Mouse (Mus musculus) midbrain, embryonic 14.5 days (tissue): ENCODE results near the gene Gm20388. TPM values are rescaled to one million over a fixed set of nuclear protein-coding genes. Genes with fewer than 3 reads are reported as not detected.
"Not testable (repeated sequence)": the region's sequence is repeated elsewhere in the genome, so short reads cannot be mapped to it uniquely, and the experiment has no call there.

Experiments
- ATAC-seq: fragments of 200-750 bp; cut with Nextera tagmentation; 2 replicates; pipeline ENCODE4 v1.8.0; 2017; ENCODE audit warnings: moderate number of reproducible peaks, moderate library complexity; ENCODE audit not compliant: low FRiP score, low TSS enrichment
- DNase-seq: peaks from one replicate; pipeline ENCODE4 v3.0.0-alpha.2; 2015
- H3K27ac ChIP-seq: fragments of 300-500 bp; sonication (generic); replicated peaks from 2 replicates; pipeline ENCODE4 v1.5.1; 2014; ENCODE audit warnings: mild to moderate bottlenecking, low read depth, low read length, moderate library complexity
- H3K27me3 ChIP-seq: fragments of 300-500 bp; sonication (generic); 2 replicates; pipeline ENCODE4 v1.6.1; 2014; ENCODE audit warnings: low read length, control low read depth, mixed read lengths; ENCODE audit not compliant: control insufficient read depth, insufficient read depth
- H3K36me3 ChIP-seq: fragments of 300-500 bp; sonication (generic); 2 replicates; pipeline ENCODE4 v1.6.1; 2014; ENCODE audit warnings: low read length, control low read depth; ENCODE audit not compliant: control insufficient read depth, insufficient read depth
- H3K4me1 ChIP-seq: fragments of 300-500 bp; sonication (generic); 2 replicates; pipeline ENCODE4 v1.6.1; 2014; ENCODE audit warnings: mild to moderate bottlenecking, antibody characterized with exemption, low read length, control low read depth; ENCODE audit not compliant: control insufficient read depth, insufficient read depth
- H3K4me2 ChIP-seq: fragments of 300-500 bp; sonication (generic); 2 replicates; pipeline ENCODE4 v1.6.1; 2014; ENCODE audit warnings: mild to moderate bottlenecking, low read length, moderate library complexity
- H3K4me3 ChIP-seq: fragments of 300-500 bp; sonication (generic); replicated peaks from 2 replicates; pipeline ENCODE4 v1.5.1; 2014; ENCODE audit warnings: low read depth, low read length
- H3K9ac ChIP-seq: fragments of 300-500 bp; sonication (generic); replicated peaks from 2 replicates; pipeline ENCODE4 v1.6.1; 2014; ENCODE audit warnings: mild to moderate bottlenecking, low read length, moderate library complexity
- H3K9me3 ChIP-seq: fragments of 300-500 bp; sonication (generic); 2 replicates; pipeline ENCODE4 v1.6.1; 2016; ENCODE audit warnings: low read length, control low read depth, mixed read lengths; ENCODE audit not compliant: control insufficient read depth
- WGBS: fragments of 180-500 bp; shearing (Covaris S2); extraction: QIAGEN DNeasy Blood & Tissue Kit; methylation state at CpG from one replicate; pipeline ENCODE4 v1.1.7; 2014; 5-methylcytosine and 5-hydroxymethylcytosine counted together
- polyA plus RNA-seq: library from polyadenylated mRNA; unstranded; fragments of >200 nt; fragmentation: Nextera tagmentation; extraction: Ambion mirVana; gene quantifications from 2 replicates; pipeline ENCODE4 v1.2.1, GENCODE M21; 2014

The Gm20388 gene
- polyA plus RNA-seq, 1 experiment from 2014 or later = 4.1 TPM

GRCm38 (mm10) chr8:123097216-123097615 is 3186.6 kb downstream of the Gm20388 start:
- Histone ChIP-seq H3K4me2 (no peak overlapping the region), H3K4me1 (no peaks in the 10 kb centered on the region), H3K36me3 (peaks cover 48% of the 10 kb centered on the region), H3K9ac (no peak overlapping the region), H3K9me3 (no peaks in the 10 kb centered on the region), H3K4me3 (no peak overlapping the region), H3K27ac (no peak overlapping the region), H3K27me3 (no peaks in the 10 kb centered on the region)
- 94% methylated on average over 11 of the region's 11 CpGs for WGBS
- no peak for DNase-seq
- no peak for ATAC-seq

DNA sequence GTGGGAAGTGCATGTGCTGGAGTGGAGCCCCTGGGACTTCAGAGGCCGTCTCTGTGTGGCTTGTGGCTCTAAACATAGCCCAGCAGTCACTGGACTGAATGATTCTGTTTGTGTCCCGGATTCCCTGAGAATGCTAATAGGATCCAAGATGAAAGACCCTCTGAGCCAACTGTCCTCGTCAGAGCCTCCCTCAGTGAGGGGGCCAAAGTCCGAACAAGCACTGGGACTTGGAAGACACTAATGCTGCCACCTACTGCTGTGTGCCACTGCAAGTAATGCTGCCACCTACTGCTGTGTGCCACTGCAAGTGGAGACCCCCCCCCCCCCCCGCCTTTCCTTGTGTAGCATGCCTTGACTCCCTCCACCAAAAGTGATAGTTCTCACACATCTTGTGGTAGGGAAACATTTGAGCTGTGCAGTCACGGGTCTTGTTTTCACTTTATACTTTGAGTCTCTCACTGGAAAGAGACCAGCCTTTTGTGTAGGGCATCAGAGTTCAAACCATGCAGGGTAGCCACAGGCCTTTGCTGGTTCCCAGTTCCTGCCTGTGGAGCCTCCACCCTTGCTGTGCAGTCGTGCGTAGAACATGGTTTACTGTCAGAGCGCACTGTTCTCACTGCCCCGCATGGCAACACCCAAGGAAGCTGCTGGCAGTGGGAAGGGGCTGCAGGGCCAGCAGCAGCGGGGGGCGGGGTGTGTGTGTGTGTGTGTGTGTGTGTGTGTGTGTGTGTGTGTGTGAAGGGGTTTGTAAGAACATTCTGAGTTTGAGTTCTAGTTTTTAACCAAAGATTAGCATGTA is 3187.3 kb downstream of the Gm20388 start:
- Histone ChIP-seq H3K36me3 (peaks cover 44% of the 10 kb centered on the region), H3K4me1 (no peaks in the 10 kb centered on the region), H3K4me3 (no peak overlapping the region), H3K9me3 (no peaks in the 10 kb centered on the region), H3K27me3 (no peaks in the 10 kb centered on the region), H3K9ac (no peak overlapping the region), H3K4me2 (no peak overlapping the region), H3K27ac (no peak overlapping the region)
- DNase-seq (no peak), ATAC-seq (no peak)
- WGBS = 74% methylated on average over 12 of the region's 12 CpGs

DNA sequence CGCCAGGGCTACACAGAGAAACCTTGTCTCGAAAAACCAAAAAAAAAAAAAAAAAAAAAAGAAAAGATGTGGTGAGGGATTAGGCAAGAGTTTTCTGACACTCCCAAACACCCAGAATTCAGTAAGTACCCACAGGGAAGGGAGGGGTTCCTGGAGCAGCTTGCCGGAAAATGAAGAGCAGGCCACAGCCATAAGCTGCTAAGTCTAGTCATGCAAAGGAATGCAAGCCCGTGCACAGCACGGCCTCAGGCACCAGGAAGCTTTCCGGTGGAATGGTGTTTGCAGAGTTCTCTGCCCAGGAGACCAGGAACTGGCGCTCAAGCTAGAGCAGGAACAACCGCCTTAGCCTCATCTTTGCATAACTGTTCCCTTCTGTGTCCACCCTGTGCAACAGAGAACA is 3189.6 kb downstream of the Gm20388 start:
- H3K4me2 ChIP-seq = no peak overlapping the region
- ATAC-seq (no peak), DNase-seq (no peak)
- no peak overlapping the region for H3K4me3 ChIP-seq
- peaks cover 42% of the 10 kb centered on the region for H3K36me3 ChIP-seq
- no peak overlapping the region for H3K27ac ChIP-seq
- H3K27me3 ChIP-seq = no peaks in the 10 kb centered on the region
- H3K4me1 ChIP-seq = peaks cover 7% of the 10 kb centered on the region
- no peak overlapping the region; the same call in 1 of the 2 replicates for H3K9ac ChIP-seq
- no peaks in the 10 kb centered on the region for H3K9me3 ChIP-seq
- 64% methylated on average over 8 of the region's 8 CpGs for WGBS

DNA sequence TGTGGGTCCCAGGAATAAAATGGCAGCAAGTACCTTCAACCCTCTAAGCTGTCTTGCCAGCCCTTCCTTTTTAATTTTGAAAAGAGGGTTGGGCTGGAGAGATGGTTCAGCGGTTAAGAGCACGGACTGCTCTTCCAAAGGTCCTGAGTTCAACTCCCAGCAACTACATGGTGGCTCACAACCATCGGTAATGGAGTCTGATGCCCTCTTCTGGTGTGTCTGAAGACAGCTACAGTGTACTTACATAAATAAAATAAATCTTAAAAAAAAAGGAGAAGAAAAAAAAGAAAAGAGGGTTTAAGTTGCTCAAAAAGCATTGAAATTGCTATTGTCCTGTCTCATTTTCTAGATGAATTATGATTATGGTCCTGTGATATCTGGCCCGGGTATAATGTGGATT is 3190.6 kb downstream of the Gm20388 start:
- Histone ChIP-seq H3K9me3 (no peaks in the 10 kb centered on the region), H3K4me1 (peaks cover 7% of the 10 kb centered on the region), H3K36me3 (peaks cover 38% of the 10 kb centered on the region), H3K4me2 (no peak overlapping the region), H3K4me3 (no peak overlapping the region; the same call in 1 of the 2 replicates), H3K27me3 (no peaks in the 10 kb centered on the region), H3K27ac (no peak overlapping the region), H3K9ac (no peak overlapping the region; the same call in 1 of the 2 replicates)
- WGBS = 82% methylated on average over 4 of the region's 4 CpGs
- no peak for ATAC-seq
- no peak for DNase-seq

DNA sequence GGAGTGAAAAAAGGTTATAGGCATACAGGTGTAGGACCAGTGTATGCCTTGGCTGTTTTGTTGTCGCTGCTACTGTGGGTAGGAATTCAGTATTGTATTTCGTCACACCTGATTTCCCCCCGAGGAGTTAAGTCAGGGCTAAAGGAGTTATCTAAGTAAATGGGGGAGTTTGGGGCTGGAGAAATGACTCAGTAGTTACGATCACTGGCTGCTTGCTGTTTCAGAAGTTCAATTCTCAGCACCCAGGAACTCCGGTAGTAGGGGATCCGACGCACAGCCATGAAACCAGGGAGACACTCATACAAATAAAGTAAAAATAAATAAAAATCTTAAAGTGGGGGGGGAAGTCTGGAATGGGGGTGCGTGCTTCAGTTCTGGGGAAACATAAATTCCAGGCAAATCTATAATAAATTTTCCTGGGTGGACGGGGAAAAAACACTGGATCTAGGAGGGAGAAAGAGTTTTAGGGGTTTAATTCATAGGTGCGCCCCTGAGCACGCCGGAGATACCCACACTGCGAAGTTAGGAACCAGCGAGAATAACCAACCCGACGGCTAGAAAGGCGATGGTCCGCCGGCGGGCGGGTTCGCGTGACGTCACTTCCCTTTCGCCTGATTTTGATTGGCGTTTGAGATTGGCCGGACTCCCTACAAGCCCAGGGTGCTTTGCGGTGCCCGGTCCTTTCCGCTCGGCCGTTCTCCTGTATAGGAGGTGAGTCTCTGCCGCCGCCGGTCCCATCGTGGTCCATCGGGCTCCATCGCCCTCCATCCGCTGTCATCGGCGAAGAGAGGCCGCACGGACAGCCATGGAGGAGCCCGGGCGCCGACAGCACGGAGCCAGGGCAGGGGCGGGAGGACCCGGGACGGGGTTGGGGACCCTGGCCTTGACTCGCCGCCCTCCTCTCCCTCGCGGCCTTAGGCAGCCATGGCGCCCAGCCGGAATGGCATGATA is 3191.4 kb downstream of the Gm20388 start, which contains the start of gene Rpl13:
Gene Rpl13, plus strand, starts transcription at position 616 of the 951 bp plus-strand sequence.
- DNase-seq (peak; percentile 98), ATAC-seq (peak; percentile 96)
- no peaks in the 10 kb centered on the region for H3K9me3 ChIP-seq
- H3K27me3 ChIP-seq = no peaks in the 10 kb centered on the region
- peak within 1 kb of the TSS; percentile 79 for H3K4me3 ChIP-seq
- H3K9ac ChIP-seq = peak within 1 kb of the TSS; percentile 94
- H3K36me3 ChIP-seq = peaks cover 38% of the 10 kb centered on the region
- H3K27ac ChIP-seq = peak within 1 kb of the TSS; percentile 95
- H3K4me1 ChIP-seq = peaks cover 7% of the 10 kb centered on the region
- peak within 1 kb of the TSS; percentile 85 for H3K4me2 ChIP-seq
- 1% methylated on average over 56 of the region's 56 CpGs for WGBS

GRCm38 (mm10) chr8:123102855-123103254 is 3192.2 kb downstream of the Gm20388 start:
- not testable (repeated sequence) for ATAC-seq, DNase-seq, H3K27me3 ChIP-seq, H3K9me3 ChIP-seq, H3K4me1 ChIP-seq
- Histone ChIP-seq H3K4me3 (peak overlapping the region; percentile 79), H3K27ac (peak overlapping the region; percentile 95; the same call in 1 of the 2 replicates), H3K9ac (peak overlapping the region; percentile 94), H3K36me3 (peaks cover 30% of the 10 kb centered on the region), H3K4me2 (peak overlapping the region; percentile 85)
- 0% methylated on average over 18 of the region's 26 CpGs for WGBS

DNA sequence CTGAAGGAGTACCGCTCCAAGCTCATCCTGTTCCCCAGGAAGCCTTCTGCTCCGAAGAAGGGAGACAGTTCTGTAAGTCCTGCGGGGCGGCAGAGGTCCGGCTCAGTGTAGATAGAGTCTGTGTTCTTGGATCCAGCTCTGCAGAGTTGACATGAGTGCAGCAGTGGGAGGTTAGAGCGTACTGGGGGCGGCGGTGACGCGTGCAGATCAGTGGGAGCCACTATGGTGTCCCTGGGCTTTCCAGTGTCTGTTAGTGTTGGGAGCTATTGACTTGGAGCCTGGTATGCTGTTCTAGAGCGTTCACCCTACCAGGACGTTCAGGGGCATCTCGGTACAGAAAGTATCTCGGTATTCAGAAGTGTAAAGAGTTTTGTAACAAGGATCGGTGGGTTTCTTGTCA is 3192.6 kb downstream of the Gm20388 start:
- H3K4me1 ChIP-seq = peaks cover 7% of the 10 kb centered on the region
- H3K9me3 ChIP-seq = no peaks in the 10 kb centered on the region
- ATAC-seq (no peak), DNase-seq (no peak)
- H3K27me3 ChIP-seq = no peaks in the 10 kb centered on the region
- peak overlapping the region; percentile 79 for H3K4me3 ChIP-seq
- H3K27ac ChIP-seq = no peak overlapping the region
- 17% methylated on average over 15 of the region's 15 CpGs for WGBS
- peak overlapping the region; percentile 85 for H3K4me2 ChIP-seq
- peaks cover 26% of the 10 kb centered on the region for H3K36me3 ChIP-seq
- peak overlapping the region; percentile 94 for H3K9ac ChIP-seq

GRCm38 (mm10) chr8:123104046-123104767 is 3193.6 kb downstream of the Gm20388 start:
- ATAC-seq = no peak
- Histone ChIP-seq H3K4me1 (peaks cover 7% of the 10 kb centered on the region), H3K4me3 (peak overlapping the region; percentile 79; the same call in 1 of the 2 replicates), H3K9me3 (no peaks in the 10 kb centered on the region), H3K27me3 (no peaks in the 10 kb centered on the region), H3K9ac (no peak overlapping the region), H3K4me2 (0 out of 2 replicates have a peak overlapping the region, but pooled peaks have one; percentile 85), H3K36me3 (peaks cover 22% of the 10 kb centered on the region), H3K27ac (no peak overlapping the region)
- no peak for DNase-seq
- WGBS = 90% methylated on average over 6 of the region's 6 CpGs
